Mouse (Mus musculus): ENCODE measurements around the gene Zfp366.

Gene Zfp366

DNA sequence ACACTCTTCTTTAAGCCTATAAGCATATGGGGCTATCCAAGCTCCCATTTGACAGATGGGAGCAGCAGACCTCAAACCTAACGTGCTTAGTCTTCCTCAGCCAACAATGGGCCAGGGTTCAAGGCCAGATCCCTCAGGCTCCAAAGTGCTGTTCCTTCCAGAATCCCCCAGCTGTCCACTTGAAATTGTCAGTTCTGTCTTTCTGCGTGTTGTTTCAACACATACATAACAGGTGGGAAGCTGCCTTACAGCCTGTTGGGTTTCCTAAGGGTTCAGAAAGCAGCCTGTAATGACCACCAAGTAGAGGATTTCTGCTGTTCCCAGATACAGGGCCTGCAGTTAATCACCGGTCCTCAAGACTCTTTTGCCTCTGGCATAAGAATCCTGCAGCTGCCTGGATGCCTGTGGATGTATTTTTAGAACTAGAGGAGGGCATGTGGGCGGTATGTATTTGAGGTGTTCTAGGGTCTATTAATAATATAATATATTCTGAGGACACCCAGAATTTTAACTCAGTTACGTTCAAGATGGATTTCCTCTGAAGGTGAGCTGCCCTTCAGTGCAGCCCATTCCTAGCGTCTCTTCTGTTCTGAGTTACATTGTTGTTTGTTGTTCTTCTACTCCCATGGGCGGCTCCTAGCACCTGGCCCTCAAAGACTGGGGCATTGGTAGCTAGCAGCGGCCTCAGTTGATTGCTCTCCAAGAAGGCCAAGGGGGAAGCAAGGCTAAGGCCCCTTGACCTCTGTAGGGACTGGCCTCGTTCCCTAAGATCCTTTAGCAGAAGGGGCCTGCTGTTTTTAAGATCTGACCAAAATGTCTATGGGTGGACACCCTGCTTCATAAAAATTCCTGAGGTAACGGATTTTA is 41.0 kb downstream of the Zfp366 start:
- no peak for DNase-seq (ENCODE audit: low read depth, low spot score)

DNA sequence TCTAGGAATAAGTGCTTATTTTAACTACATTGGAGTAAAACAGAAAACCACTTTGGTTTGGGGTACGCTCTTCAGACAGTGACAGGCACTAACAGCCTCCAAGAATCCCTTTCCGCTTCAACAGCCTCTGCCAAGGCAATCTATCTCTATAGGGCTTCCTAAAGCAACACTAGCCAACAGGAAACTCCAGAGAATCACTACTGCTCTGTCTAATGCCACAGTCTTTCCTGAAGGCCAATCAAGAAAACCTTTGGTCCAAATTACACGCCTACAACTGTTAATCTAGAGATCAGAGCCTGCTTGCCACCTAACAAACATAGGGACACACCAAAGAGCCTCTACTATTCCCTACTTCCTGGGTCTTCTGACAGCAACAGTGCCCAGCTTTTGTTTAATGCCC is 42.2 kb downstream of the Zfp366 start:
- DNase-seq (ENCODE audit: low read depth, low spot score), result no peak

DNA sequence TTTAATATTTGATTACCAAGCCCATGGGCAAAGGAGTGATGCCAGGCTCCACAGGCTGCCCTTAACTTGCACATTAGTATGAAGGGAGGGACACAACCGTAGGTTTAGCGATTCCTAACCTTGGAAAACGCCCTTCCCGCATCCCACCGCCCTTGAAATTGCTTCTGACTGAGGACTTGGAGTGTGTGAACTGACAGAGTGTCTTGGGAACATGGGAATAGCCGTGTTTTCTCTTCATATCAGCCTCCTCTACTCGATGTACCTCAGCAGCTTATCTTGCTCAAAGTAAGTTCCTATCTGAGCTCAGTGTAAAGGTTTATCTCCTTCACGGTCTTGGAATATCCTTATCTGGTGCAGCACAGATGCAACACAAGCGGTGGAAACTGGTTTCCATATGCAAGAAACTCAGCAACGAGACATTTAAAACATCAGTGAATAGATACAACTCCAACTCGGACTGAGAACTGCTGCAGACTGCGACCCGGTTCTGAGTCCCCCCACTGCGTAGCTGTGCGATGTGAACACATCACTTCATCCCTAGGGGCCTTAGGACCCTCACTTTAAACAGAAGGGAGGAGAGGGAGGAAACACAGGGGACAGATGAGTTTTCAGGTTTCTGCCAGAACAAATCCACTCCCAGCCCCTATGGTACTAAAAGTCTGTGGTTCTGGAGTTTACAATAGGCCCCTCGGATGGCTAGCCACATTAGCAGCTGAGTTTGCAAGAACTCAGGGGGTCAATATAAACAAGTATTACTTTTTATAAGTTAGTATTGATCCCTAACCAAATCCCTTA is 43.0 kb downstream of the Zfp366 start:
- no peak for DNase-seq (ENCODE audit: low read depth, low spot score)

DNA sequence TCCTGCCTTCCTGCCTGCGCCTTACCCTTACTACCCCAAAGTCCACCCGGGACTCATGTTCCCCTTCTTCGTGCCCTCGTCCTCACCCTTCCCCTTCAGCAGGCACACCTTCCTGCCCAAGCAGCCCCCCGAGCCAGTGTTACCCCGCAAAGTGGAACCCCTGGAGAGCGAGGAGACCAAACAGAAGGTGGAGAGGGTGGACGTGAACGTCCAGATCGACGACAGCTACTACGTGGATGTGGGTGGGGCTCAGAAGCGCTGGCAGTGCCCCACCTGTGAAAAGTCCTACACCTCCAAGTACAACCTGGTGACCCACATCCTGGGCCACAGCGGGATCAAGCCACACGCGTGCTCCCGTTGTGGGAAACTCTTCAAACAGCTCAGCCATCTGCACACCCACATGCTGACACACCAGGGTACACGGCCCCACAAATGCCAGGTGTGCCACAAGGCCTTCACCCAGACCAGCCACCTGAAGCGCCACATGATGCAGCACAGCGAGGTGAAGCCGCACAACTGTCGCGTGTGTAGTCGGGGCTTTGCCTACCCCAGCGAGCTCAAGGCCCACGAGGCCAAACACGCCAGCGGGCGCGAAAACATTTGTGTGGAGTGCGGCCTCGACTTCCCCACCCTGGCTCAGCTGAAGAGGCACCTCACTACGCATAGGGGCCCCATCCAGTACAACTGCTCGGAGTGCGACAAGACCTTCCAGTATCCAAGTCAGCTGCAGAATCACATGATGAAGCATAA is 44.4 kb downstream of the Zfp366 start:
- DNase-seq (ENCODE audit: low read depth, low spot score), result no peak

DNA sequence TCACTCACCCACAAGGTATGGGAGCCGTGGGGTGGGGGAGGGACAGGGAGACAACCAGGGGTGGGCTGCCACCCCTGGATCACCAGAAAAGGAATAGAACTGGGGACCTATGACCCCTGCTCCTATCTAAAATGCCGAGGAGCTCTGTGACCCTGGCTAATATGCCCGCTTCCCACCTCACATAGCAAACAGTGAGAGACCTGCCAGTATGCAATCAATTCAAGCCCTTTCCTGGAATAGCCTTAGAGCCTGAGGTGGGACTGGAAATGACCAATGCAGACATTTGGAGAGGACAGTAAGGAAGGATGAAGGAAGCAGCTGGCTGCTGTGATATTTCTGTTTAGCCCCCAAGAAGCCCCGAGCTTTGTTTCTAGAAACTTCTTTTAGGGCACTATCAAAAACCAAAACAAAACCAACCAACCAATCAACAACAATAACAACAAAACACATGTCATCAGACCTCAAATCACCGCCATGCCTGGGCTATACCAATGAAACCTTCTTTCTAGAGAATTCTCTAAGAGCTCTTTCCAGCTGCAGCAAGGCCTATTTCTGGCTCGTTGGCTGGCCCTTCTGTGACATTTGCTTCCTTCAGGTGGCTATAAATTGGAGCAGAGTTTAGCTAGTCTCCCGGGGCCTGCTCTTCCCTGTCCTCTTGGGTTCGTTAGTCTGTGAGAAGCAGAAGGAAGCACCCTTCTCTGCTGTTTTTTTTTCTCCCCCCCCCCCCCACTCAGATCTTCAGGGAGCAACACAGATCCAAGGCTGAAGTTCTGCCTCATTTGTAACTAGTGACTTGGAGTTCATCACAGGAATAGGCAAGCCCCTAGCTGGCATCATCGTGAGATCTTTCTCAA is 45.2 kb downstream of the Zfp366 start:
- DNase-seq (ENCODE audit: low read depth, low spot score), result no peak

DNA sequence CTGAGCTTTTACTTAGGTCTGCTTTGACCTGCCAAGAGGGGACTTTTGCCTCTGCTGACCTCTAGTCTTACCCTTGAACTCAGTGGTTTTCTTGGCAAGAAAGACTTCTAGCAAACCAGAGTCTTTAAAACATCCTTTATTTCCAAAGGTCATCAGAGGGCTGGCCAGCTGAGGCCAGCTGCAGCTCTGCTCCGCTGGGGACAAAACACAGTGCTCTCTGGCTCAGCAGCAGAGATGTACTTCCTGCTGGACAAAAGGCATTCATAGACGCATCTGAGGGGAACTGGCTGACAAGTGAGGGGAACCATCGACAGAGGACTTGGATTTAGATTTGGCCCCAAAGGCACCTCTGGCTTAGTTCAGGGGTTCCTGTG is 45.9 kb downstream of the Zfp366 start:
- DNase-seq (ENCODE audit: low read depth, low spot score), result no peak

DNA sequence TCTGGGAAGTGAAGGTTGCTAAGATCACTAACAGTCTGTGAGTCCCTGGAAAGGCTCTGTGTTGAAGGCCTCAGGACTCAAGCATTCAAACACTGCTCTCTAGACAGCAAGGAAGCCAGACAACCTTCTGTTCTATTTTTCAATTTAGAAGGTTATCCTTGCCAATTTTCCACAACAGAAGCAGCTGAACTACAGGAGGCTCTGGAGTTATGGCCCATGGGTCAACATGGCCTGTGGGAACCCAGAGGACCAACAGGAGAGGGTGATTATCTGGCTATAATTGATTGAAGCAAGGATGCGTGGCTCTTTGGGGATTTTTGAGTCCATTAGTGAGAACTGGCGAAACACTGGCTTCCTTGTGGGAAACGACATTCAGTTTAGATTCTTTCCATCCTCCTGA is 48.7 kb downstream of the Zfp366 start:
- DNase-seq (ENCODE audit: low read depth, low spot score), result no peak

DNA sequence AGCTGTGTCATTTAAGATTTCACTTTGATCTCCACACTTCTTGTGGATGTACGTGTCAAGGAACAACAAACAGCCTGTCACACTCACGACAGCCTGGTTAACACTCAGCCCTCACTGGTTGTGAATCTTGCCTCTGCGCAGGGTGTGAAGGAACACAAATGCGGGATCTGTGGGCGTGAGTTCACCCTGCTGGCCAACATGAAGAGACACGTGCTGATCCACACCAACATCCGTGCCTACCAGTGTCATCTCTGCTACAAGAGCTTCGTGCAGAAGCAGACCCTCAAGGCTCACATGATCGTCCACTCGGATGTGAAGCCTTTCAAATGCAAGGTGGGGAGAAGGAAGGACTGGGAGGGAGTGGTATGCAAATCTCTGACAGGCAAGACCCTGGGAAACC is 49.3 kb downstream of the Zfp366 start:
- no peak for DNase-seq (ENCODE audit: low read depth, low spot score)

DNA sequence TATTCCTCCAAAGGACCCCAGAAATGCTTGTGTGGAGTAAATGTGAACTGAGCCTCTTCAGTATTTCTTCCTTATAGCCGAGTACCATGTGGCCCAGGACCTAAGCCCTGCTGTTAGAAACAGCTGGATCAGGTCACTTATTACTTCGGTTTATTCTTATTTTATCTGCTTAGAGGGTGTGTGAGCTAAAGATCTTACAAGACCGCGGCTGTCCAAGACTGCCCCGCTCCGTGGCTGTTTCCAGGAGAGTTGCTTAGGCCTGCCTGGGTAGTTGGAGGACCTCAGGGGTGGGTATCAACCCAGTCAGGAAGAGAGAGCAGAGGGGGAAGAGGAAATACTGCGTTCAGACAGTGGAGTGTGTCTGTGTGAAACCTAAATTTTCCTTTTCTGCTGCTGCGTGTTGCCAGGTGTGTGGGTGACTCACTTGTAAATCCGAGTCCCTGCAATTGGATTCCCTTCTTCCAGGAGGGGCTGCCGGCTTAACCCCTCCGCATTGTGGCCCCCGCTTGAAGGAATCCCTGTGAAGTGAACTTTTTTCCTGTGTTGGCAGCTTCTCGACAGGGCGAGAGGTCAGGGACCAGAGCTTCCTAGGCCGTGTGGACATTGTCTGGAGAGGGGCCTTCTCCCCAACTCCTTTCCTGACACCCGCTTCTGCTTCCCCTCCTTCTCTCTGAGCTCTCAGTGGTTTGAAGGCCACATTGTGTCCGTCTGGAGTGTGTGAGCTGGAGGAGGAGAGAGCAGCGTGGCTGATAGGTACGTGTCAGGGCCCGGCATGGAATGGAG is 51.0 kb downstream of the Zfp366 start:
- DNase-seq (ENCODE audit: low read depth, low spot score), result no peak

DNA sequence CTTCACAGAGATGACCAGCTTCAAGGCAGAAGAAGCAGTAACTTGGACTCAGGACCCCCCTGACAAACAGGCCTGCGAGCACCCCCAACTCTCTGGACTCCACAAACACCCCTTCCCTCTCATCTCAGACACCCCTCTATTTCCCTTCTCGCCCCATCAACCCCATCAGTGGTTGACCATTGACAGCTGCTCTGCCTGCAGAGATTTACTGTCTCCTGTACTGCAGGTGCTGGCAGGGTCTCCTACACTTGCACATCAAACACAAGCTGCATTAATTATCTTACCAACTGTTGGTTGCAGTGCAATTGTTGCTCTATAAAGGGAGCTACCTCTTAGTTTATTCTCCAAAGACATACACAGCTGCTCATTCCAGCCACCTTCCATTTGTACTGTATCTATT is 51.6 kb downstream of the Zfp366 start:
- no peak for DNase-seq (ENCODE audit: low read depth, low spot score)

DNA sequence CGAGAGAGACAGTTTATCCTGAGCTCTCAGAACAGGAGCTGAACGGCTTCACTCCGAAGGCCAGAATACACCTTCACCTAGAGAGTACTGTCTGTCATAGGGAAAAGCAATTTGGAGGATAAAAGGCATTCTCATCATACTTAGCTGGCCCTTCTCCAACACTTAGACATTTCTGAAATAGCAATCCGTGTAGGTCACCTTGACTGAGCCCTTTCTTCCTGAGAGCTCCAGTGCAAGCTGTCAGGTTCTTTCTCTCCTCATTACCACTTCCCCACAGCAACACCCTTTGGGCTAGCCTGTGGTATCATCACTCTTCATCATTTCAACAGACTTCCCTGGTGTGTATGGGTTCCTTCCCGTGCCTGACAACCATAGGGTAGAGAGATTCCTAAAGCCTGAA is 52.5 kb downstream of the Zfp366 start:
- DNase-seq (ENCODE audit: low read depth, low spot score), result peak; percentile 49

DNA sequence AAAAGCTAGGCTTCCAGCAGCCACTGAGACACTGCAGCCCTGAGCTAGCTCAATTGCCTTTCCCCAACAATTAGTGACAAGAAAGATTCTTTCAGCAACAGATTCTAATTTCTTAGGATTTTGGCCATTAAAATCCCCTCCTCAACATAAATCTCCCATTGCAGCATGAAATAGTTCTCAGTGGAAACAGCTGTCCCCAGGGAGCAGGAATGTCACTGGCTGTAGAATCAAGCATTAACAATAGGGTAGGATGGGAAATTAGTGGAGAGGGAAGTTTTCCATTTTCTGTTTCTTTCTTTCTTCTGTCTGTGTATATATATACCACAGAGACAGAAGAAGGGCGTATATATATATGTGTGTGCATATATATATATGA is 53.2 kb downstream of the Zfp366 start:
- DNase-seq (ENCODE audit: low read depth, low spot score), result no peak

DNA sequence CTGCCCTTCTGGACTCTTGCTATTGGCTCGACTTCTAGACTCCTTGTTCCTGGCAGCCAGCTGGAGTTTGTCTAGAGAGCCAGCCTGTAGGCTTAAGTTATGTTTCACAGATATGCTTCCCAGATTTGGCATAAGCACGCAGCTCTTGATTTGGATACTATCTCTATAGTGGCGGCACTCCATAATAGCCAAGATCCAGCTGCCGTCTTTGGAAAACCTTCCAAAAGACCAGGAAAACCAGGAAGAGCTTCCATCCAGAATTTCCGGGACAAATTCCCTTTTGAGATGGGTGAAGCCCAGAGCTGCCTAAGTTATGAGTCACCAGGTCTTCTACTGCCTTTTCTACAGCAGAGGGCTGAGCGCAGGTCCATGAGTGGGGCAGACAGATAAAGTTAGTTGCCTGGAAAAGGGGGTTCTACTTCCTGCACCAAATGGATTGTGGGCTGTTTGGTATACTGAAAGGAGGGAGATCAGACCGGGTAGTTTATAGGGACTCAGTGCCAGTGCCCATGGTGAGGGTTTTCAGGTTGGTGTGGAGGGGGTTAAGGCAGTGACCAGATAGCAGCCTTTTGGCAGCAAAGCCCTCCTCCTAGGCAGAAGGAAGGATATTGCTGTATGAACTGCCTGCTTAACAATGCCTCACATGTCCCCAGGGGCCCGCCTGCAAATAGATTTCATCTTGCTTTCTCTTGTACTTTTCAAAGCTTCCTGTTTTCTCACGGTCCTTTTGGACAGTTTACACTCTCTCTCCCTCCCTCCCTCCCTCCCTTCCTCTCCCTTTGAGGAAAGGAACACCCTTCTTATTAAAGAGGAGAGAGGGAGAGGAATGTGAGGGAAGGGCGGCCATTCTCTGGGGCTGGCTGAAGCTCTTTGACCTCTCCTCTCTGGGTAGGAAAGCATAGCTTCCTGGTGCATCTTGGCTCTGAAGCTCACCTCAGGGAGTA is 53.9 kb downstream of the Zfp366 start:
- peak; percentile 85 for DNase-seq (ENCODE audit: low read depth, low spot score)

DNA sequence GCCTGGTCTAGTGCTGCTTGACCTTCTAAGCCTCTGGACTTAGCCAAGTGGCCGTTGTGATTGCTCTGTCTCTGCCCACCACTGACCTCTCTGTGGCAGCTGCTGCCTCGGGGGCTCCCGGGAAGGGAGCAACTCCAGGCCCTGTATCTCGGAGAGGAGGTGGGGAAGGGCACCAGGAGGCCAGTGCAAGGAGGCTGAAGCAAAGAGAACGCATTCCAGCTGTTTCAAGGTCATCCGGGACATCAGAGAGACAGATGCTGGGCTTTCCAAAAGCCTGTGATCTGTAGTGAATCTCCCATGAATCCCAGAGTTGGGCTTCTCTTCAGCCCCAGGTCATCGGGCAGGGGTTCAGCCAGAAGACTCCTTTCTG is 54.5 kb downstream of the Zfp366 start:
- DNase-seq (ENCODE audit: low read depth, low spot score), result peak; percentile 16

DNA sequence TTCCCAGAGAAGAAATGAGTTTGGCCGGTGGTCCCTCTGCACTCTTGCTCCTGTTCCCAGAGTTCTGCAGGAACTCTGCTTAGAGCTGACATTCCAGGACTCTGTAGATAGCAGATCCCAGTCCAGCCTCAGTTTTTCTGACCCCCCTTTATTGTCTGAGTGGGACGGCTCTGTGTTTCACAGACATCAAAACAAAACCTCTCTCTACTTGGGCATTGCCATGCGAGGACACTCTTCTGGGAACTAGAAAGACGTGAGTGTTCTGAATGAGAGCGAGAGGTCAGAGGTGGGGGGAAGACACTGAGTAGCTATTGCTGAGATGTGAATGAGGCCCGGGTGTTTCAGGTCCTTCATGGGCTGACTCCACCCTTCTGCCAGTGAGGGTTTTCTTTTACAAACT is 55.1 kb downstream of the Zfp366 start:
- DNase-seq (ENCODE audit: low read depth, low spot score), result no peak

DNA sequence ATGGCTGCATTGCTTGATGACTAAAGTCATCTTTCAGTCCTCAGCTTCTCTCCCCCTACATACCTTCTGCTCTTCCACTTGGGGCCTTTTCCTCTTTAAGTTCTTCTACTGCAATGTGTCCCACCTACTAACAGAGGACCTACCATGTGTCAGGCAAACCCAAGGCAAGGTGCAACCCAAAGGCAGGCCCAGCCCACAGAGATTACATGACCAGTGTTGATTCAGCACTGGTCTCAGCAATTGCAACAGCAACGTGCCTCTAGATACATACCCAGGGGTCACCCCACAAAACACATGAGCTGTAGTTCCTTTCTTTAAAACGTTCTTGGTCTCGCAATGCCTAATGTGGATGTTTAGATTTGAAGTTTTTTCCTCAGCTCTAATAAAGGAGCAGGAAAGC is 57.4 kb downstream of the Zfp366 start:
- DNase-seq (ENCODE audit: low read depth, low spot score), result no peak

DNA sequence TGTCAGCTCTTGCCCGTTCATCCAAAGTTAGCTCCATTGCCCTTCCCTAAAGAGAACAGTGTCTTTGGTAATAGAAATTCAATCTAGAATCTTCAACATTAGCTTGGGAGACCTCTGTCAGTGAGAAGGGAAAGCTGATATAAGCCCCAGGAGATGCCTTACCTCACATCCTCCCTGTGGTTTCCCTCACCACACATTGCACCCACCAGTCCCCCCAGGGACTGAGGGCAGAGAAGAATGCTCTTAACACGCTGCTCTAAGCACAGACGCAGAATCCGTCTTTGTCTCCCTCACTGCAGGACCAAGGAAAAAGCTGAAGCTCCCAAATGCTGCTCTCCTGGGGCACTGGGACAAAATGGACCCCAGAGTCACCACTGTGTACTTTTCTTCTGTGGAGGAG is 58.3 kb downstream of the Zfp366 start:
- peak; percentile 12 for DNase-seq (ENCODE audit: low read depth, low spot score)

DNA sequence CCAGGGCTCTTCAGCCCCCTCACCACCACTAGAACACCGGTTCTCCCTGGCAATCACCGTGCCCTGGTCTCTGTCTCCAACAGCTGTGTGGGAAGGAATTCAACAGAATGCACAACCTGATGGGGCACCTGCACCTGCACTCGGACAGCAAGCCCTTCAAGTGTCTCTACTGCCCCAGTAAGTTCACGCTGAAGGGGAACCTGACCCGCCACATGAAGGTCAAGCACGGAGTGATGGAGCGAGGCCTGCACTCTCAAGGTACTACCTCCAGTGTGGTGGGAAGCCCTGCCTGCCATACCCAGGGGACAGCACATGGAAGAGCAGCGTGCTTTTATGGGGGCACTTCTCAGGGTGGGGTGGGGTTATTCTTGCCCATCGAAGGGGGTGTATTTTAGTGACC is 59.2 kb downstream of the Zfp366 start:
- no peak for DNase-seq (ENCODE audit: low read depth, low spot score)

DNA sequence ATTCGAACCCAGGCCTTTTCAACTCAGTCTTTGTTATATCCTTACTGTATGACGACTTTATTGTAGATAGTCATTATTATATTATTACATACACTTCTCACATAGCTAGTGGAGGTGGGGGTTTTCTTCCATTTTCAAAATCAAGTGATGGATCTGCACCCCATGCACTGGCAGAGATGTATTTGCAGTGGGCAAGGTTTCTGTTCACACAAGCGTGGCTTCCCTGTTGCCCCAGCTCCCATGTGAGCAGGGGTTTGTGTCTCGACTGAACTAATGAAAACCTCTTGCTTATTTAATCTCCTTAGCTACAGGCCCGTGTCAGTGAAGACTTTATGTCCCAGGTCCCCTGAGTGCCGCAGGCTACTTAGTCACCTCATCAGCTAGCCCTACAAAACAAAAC is 59.8 kb downstream of the Zfp366 start:
- no peak for DNase-seq (ENCODE audit: low read depth, low spot score)

DNA sequence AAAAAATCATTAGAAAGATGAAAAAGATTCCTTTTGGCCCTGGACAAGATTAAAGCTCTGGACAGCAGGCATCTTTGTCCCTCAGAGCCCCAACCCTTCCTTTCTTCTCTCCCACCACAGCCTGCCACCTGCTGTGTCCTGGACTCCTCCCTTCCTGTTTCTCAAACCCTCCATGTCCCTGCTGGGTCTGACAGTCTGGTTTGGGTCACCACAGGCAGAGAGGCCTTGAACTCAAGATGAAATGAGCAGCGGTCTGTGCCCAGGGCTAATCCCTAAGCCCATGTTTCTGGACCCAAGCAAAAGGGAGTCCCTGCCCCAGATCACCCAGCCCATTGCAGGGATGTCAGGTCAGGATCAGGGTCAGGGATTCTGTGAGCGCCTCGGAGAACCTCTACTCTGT is 60.3 kb downstream of the Zfp366 start:
- DNase-seq (ENCODE audit: low read depth, low spot score), result no peak

Measured in 3T3-L1 (cell line).